Mouse (Mus musculus) C2C12 (cell line): Measurements from ENCODE around the gene Pfkfb3. TPM values are rescaled to one million over a fixed set of nuclear protein-coding genes. Genes with fewer than 3 reads are reported as not detected.

Source experiments
- H3K27me3 ChIP-seq: one replicate; pipeline ENCODE4 v1.6.1; 2011; ENCODE audit not compliant: control insufficient read depth, insufficient read depth, insufficient read length
- H3K36me3 ChIP-seq: one replicate; pipeline ENCODE4 v1.6.1; 2011; ENCODE audit not compliant: control insufficient read depth, insufficient read depth
- H3K4me3 ChIP-seq: one replicate; pipeline ENCODE4 v1.5.1; 2011; ENCODE audit warnings: mild to moderate bottlenecking, control low read depth; ENCODE audit not compliant: poor library complexity, insufficient read depth, severe bottlenecking
- H3K79me2 ChIP-seq: one replicate; pipeline ENCODE4 v1.6.1; 2011; ENCODE audit not compliant: control insufficient read depth, insufficient read depth
- H3K79me3 ChIP-seq: one replicate; pipeline ENCODE4 v1.6.1; 2011; ENCODE audit warnings: low read depth, control low read depth
- H3ac ChIP-seq: one replicate; pipeline ENCODE3; 2011; ENCODE audit warnings: low read depth; ENCODE audit not compliant: control insufficient read depth, insufficient read length
- CEBPB ChIP-seq: IDR thresholded peaks from one replicate; pipeline ENCODE4 v1.6.1; 2011; ENCODE audit warnings: low read depth, mild to moderate bottlenecking, control low read depth, moderate library complexity
- CTCF ChIP-seq: IDR thresholded peaks from one replicate; pipeline ENCODE4 v1.5.1; 2011; ENCODE audit not compliant: control insufficient read depth, insufficient read depth, insufficient read length
- FOSL1 ChIP-seq: IDR thresholded peaks from one replicate; pipeline ENCODE4 v1.8.0; 2011; ENCODE audit warnings: mild to moderate bottlenecking, low read length; ENCODE audit not compliant: poor library complexity, insufficient read depth, severe bottlenecking
- MAX ChIP-seq: IDR thresholded peaks from one replicate; pipeline ENCODE4 v1.6.1; 2011; ENCODE audit warnings: mild to moderate bottlenecking, control low read depth
- MYOD1 ChIP-seq: IDR thresholded peaks from one replicate; pipeline ENCODE4 v1.6.1; 2011; ENCODE audit warnings: low read depth; ENCODE audit not compliant: control insufficient read depth, insufficient read length
- MYOG ChIP-seq: IDR thresholded peaks from one replicate; pipeline ENCODE4 v1.6.1; 2011; ENCODE audit not compliant: control insufficient read depth, insufficient read length; ENCODE audit errors: extremely low read depth
- USF1 ChIP-seq: IDR thresholded peaks from one replicate; pipeline ENCODE4 v1.6.1; 2011; ENCODE audit warnings: low read depth, mild to moderate bottlenecking, control low read depth, moderate library complexity
- polyA plus RNA-seq: library from polyadenylated mRNA; unstranded; fragments of >200 nt; fragmentation: generic; extraction: Trizol; gene quantifications from one replicate; pipeline ENCODE4 v1.2.1, GENCODE M21; 2012; ENCODE audit warnings: missing spikeins

The Pfkfb3 gene
- polyA plus RNA-seq, 1 experiment: 4.2 TPM

DNA sequence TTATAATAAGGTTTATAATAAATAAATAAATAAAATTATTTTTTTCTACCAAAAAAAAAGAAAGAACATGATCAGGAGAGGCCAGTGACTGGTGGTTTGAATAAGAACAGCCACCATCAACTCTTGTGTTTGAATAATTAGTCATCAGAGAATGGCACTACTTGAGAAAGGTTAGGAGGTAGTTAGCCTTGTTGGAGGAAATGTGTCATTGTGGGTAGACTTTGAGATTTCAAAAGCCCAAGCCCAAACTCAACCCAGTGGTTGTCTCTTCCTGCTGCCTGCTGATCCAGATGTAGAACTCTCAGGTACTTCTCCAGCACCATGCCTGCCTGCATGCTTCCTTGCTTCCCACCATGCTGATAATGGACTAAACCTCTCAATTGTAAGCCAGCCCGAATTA, 41.8 kb downstream of the Pfkfb3 start:
- no peak overlapping the region for H3K4me3 ChIP-seq
- no peak overlapping the region for H3ac ChIP-seq
- no peaks in the 10 kb centered on the region for H3K27me3 ChIP-seq
- H3K79me2 ChIP-seq: no peaks in the 10 kb centered on the region
- TF ChIP-seq MAX (no peak), MYOD1 (no peak), CEBPB (no peak), USF1 (no peak)
- H3K79me3 ChIP-seq: no peaks in the 10 kb centered on the region
- H3K36me3 ChIP-seq: no peaks in the 10 kb centered on the region

DNA sequence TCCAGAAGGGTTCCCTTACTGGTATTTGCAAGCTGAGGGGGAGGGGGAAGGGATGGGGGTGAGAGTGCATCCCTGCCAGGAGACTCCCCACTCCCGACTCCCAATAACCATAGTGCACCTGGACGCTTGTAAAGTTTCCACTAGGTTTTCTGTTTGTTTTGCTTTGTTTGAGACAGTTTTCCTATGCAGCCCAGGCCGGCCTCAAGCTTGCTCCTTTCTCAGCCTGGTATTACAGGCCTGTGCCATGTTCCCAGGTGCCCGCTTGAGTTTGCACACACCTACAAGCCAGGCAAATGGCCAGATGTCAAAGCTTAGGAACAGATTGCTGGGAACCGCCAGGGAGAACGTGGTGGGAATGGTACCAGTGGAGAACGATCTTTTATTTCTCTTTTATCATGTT, 50.1 kb downstream of the Pfkfb3 start:
- no peaks in the 10 kb centered on the region for H3K36me3 ChIP-seq
- no peaks in the 10 kb centered on the region for H3K79me2 ChIP-seq
- H3K79me3 ChIP-seq: no peaks in the 10 kb centered on the region
- peaks cover 4% of the 10 kb centered on the region for H3K27me3 ChIP-seq
- H3ac ChIP-seq: no peak overlapping the region
- TF ChIP-seq MAX (no peak), MYOD1 (no peak), FOSL1 (no peak), CTCF (no peak), USF1 (no peak), CEBPB (no peak), MYOG (no peak)
- H3K4me3 ChIP-seq: no peak overlapping the region

DNA sequence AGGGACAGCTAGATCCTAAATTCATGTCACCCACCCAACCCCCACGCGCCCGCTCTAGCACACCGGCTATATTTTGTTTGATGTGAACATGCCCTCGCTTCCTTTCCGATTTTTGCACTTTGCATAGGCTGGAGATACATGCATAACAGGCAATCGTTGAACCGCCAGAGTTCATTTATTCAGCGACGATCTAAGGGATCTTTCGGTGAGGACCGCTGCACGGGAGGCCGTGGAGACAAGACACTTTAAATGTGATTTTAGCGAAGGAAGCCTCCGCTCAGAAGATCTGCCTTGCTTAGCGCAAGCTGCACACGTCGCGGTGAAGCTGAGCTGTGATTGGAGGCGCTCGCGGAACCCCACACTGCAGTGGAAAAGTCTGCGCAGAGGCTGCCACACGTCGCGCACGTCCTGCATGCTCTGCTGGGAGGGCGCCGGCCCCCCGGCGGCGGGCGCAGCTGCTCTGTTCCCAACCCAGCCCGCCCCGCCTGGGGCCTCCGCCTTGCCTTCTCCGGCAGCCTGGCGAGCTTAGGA, 50.9 kb downstream of the Pfkfb3 start:
- Histone ChIP-seq H3ac (no peak overlapping the region), H3K4me3 (no peak overlapping the region), H3K27me3 (peaks cover 4% of the 10 kb centered on the region), H3K79me2 (no peaks in the 10 kb centered on the region), H3K79me3 (no peaks in the 10 kb centered on the region), H3K36me3 (no peaks in the 10 kb centered on the region)
- TF ChIP-seq MYOG: no peak
- TF ChIP-seq CTCF: no peak
- no peak for TF ChIP-seq MAX
- TF ChIP-seq USF1: no peak
- TF ChIP-seq MYOD1: no peak
- no peak for TF ChIP-seq FOSL1
- TF ChIP-seq CEBPB: no peak

DNA sequence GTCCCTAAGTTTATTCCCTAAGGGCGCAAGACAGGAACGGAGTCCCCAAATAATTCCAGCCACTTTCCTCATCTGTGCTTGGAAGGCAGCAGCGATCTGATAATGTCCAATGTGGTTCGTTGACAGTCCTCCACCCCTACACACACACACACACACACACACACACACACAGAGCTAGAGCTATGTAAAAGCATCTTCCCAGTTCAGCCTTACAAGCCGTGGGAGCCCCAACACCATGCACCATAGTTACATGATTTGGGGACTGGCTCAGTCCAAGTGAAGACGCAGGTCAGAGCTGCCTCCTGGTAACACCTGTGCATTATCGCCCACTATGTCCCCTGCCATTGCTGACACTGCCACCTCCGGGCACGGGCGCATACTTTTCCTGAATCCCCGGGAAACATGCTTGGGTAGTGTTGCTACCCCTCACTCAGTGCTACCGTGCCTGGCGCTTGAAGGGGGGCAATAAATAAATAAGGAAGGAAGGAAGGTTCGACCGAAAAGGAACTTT, 51.6 kb downstream of the Pfkfb3 start:
- Histone ChIP-seq H3K36me3 (no peaks in the 10 kb centered on the region), H3K79me3 (no peaks in the 10 kb centered on the region), H3K27me3 (peaks cover 4% of the 10 kb centered on the region), H3K79me2 (no peaks in the 10 kb centered on the region), H3ac (no peak overlapping the region), H3K4me3 (peak overlapping the region; percentile 48)
- TF ChIP-seq CEBPB (no peak), MYOD1 (no peak)

DNA sequence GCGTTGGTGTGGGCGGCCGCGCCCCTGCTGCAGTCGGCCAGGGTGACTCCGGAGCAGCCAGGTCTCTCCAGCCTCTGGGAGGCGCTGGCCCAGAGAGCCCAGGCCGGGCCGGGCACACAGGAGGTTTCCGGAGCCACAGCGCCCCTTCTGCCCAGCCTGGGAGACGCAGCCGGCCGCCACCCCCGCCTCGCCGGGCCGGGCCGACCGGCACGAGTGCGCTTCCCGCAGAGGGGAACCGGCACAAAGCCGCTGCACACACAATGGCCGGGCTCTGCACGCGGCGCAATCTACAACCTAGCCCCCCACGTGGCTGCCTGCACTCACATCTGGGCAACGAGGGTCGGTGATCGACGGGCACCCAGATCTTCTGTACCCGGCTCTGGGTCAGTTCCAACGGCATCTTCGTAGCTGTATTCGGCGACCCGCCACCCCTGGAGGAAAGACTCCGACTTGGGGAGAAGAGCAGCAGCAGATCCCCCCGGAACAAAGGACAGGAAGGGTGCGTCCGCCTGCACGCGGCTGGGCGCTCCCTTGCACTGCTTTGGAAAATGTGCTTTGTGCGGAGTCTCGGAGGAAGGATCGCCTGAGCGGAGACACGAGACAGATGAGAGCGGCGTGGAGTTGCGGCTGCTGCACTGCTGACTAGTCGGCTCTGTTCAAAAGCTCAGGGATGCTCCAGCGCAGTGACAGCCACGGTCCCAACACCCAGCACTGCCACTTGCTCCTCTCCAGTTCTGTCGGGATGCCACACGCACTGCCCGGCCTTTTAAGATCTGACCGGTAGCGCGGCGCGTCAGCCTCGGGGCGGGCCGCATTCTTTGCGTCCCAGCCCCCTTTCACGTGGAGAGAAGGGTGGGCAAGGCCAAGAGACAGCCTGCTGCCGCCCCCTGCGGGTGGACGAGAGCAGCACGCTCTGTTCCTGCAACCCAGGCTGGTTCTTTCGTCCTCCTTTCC, 52.3 kb downstream of the Pfkfb3 start:
- Histone ChIP-seq H3ac (peak overlapping the region; percentile 79), H3K27me3 (peaks cover 4% of the 10 kb centered on the region), H3K4me3 (peak overlapping the region; percentile 48), H3K36me3 (no peaks in the 10 kb centered on the region), H3K79me3 (no peaks in the 10 kb centered on the region), H3K79me2 (no peaks in the 10 kb centered on the region)
- TF ChIP-seq FOSL1: no peak
- TF ChIP-seq CTCF: peak; percentile 99
- no peak for TF ChIP-seq CEBPB
- no peak for TF ChIP-seq MYOG
- TF ChIP-seq USF1: no peak
- TF ChIP-seq MAX: peak; percentile 71
- no peak for TF ChIP-seq MYOD1

DNA sequence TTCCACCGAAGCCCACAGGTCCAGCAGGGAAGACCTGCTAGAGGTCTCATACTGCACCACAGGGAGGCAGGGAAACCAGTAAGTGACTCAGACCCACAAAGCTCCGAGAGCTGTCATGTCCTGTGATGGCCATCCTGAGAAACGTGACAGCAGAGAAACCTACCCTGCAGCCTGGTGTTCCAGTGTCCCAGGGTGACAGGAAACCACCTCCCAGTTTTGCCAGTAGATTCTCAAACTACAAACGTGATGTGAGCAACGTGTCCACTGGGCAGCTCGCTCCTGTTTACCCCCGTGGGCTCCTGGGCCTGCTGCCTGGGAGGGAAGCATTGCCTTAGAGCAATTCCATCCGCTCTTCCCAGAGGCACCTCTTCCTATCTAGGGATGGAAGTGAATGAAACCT, 53.2 kb downstream of the Pfkfb3 start:
- TF ChIP-seq MYOG: no peak
- TF ChIP-seq MAX: no peak
- TF ChIP-seq MYOD1: no peak
- TF ChIP-seq CTCF: no peak
- no peak for TF ChIP-seq USF1
- TF ChIP-seq CEBPB: no peak
- peaks cover 4% of the 10 kb centered on the region for H3K27me3 ChIP-seq

More for the DNA sequence above, 53.2 kb downstream of the Pfkfb3 start:
- Histone ChIP-seq H3K79me3 (no peaks in the 10 kb centered on the region), H3K79me2 (no peaks in the 10 kb centered on the region), H3ac (peak overlapping the region; percentile 21), H3K36me3 (no peaks in the 10 kb centered on the region), H3K4me3 (peak overlapping the region; percentile 48)
